Mouse (Mus musculus): Measurements from ENCODE around the gene Sfmbt1.

The Sfmbt1 gene

GRCm38 (mm10) chr14:30714799-30715617 is at the start of gene Sfmbt1:
Sfmbt1 (plus strand) TSS chr14:30714849.
- no peak for DNase-seq

GRCm38 (mm10) chr14:30666061-30666460 is 48.6 kb upstream of the Sfmbt1 start:
- no peak for DNase-seq

DNA sequence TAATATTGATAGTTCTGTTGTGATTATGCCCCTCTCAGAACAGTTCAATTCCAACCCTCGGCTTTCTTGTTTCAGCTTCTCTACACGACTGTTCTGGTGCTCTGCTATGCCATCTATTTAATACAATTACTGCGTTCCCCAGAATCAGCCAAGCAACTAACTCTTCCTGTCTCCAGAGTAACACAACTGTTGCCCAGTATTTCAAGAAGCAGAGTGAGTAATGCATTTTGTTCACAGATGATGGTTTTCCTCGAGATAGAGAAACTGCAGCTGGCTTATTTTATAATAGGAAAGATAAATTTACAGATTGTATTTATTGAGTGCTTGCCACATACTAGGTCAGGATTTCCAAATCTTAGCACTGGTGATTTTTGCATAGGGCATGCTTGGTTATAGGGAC is 48.0 kb upstream of the Sfmbt1 start:
- DNase-seq: no peak

GRCm38 (mm10) chr14:30670161-30670560 is 44.5 kb upstream of the Sfmbt1 start:
- DNase-seq: no peak

DNA sequence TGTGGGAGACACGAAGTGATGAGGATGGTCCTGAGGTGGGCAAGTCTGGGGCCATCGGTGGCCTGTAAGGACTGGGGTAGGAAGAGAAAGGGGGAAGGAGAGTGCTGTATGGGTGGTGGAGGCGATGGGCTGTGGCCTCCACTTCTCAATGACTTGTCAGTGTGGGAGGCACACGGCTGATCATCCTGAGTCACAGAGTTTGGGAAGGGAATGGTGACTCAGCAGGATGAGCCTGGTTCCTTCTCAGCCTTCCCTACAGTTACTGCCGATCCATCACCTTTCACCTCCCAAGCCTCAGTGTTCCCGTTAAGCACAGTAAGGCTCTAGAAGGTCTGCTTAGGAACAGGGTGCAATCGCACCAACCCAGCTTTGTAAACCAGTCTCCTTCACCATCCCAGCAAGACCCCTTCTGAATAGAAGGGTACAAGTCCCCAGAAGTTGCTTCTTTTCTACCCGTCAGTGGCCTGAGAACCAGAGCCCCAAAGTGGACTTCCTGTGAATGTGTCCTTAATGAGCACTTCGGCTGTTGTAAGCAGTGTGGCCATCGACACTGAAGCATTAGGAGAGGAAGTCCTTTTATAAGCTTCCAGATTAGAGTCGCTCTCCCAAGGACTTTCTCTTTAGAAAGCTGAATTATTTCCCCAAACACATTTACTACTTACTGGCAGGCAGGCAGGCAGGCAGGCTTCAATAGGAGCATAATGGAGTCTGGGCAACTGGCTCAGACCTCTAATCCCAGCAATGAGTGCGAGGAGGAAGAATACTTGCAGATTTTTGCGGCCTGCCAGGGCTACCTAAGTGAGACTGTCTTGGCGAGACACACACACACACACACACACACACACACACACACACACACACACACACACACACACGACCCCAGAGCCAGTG is 43.3 kb upstream of the Sfmbt1 start:
- DNase-seq: no peak

DNA sequence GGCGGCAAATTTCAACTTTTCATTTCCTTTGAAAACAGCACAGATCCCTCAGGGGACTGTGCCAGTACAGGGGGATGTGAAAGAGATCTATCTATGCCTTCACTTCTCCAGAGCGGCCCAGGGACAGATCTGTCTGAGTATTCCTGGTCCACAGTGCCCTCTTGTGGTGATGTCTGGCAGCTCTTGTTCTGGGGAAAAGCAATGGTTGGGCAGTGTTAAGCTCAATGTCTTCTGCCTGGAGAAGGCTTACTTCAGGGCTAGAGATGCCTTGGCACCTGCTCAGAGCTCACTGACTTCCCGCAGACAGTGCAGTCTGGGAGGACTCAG is 42.7 kb upstream of the Sfmbt1 start:
- DNase-seq: peak; percentile 91

DNA sequence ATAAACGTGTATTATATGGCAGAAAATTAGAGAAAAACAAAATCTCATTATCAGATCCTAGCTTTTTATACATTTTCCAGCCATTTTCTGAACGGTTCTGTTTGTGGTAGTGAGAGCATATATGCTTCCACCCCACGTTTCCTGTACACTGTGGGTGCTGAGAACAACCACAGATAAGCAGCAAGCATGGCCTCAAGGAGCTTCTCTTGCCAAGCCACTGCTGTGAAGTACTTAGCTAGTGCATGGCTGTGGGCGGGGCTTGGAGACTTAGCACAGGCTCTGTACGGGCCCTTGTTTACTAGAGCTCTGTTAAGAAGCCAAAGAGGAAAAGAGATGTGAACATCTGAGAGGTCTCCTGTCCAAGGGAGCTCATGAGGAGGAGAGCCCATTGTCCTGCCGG is 39.7 kb upstream of the Sfmbt1 start:
- no peak for DNase-seq

GRCm38 (mm10) chr14:30682131-30682530 is 32.5 kb upstream of the Sfmbt1 start:
- no peak for DNase-seq

DNA sequence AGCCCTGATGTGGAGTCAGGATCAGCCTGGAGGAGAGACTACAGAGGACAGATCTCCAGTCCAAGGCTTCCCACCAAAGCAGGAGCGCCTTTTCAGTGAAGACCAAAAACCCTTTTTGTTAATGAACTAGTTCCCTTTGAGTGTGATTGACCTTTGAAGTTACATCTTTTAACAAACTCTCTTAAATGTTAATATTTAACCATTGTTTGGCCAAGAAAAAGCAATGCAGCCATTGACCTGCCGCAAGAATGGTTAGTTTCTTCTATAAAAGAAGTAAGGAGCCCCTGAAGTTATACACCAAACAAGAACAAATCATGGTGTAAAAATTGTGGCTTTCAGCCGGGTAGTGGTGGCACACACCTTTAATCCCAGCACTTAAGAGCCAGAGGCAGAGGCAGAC is 24.0 kb upstream of the Sfmbt1 start:
- no peak for DNase-seq

DNA sequence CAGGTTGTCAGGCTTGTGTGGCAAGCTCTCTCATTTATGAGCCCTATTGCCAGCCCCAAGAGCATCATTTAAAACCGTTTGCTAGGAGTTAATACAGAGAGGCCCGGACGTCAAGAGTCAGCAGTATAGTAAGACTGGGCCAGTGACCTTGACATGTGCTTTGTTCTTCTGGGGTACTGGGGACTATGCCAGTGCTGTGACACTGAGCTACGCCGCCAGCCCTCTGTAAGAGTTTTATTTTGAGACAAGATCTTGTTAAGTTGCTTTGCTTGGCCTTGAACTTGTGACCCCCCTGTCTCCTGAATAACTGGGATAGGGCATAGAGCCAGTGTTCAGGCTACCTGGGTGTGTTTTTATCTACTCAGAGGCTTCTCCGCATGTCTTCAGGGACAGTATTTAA is 22.2 kb upstream of the Sfmbt1 start:
- DNase-seq: no peak

GRCm38 (mm10) chr14:30694786-30695185 is 19.9 kb upstream of the Sfmbt1 start:
- DNase-seq: no peak

DNA sequence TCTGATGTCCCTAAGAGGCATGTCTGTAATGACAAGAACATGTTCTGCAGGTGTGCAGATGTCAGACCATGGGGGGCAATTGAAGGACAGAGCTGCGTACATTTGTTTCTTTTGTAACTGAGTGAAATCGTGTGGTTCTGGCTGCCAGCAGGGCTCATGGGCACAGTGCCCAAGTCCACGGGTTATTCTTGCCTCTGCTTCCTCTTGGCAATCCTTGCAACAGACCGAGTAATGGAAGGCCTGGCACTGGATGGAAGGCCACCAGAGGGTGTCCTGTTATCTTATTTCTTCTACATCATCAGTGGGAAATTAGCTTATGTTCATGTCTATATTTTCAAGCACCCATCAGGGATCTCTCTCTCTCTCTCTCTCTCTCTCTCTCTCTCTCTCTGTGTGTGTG is 19.0 kb upstream of the Sfmbt1 start:
- DNase-seq: no peak

GRCm38 (mm10) chr14:30697407-30698052 is 17.1 kb upstream of the Sfmbt1 start:
- DNase-seq: no peak

DNA sequence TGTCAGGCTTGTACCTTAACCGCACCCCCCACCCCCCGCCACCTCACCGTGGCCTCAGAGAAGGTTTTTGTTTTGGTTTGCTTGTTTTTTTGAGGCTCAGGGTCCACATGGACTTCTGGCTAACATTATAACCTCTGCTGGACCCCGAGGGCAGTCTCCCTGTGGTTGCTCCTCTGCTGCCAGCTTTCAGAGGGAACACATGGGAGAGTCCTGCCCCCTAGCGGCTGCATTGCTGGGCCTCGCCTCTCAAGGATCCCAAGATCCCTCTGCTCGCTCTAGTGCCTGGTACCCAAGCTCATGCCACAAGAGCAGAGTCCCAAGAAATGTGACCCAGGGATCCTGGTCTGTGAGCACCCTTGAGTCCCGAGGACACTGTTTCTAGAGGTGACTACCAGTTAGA is 15.0 kb upstream of the Sfmbt1 start:
- peak; percentile 73 for DNase-seq

GRCm38 (mm10) chr14:30702512-30702911 is 12.1 kb upstream of the Sfmbt1 start:
- no peak for DNase-seq

DNA sequence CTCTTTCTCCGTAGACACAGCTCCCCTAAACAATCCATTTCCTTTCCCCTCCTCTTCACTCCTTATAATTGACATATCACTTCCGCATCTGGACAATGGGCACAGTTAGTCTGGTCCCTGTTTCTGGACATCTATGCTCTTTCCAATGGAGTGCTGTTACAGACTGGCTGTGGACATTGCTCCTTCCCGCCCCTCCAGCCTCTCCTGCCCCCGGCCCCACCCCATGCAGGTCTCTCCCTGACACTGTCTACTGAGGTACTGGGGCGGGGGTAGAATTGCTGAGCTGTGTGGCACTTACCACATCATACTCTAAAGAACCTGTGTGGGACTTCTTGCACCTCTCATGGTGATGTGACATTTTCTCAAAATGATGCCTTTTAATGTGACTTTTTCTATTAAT is 11.6 kb upstream of the Sfmbt1 start:
- DNase-seq: no peak

DNA sequence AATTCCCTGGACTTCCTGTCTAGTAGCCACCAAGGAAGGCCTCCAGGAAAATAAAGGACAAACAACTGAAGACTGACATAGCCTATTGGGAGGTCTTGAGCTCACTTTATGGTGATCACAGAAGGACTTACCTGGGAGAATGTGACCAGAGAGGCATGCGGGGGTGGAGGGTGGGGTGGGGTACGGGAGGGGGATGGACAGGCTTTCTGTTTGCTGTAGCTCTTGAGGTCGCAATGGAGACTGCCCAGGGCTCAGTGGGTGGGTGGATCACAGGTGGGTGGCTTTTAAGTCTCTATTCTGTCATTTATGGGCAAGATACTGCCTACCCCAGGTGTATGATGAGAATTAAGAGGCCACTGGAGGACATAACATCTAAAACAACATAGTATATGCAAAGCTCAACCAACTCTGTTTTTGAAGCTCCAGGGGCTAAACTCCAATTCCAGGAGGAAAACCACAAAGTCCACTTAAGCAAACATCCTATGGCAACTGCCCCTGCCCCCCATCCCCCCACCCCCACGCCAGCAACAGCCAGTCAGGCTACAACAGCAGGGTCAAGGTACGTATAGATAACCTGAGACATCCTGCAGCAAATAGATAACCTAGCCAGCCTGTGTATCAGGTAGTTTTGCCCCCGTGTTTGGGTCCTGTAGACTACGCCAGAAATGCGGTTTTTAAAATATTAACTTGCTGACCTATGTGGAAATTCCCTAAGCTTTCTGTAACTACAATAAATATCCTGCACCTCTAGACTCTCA is 10.4 kb upstream of the Sfmbt1 start:
- no peak for DNase-seq

- no peak for DNase-seq
These were observed 2.8 kb upstream of the Sfmbt1 start for GRCm38 (mm10) chr14:30711892-30712291.

GRCm38 (mm10) chr14:30713769-30714168 is 880 bp upstream of the Sfmbt1 start:
- no peak for DNase-seq

DNA sequence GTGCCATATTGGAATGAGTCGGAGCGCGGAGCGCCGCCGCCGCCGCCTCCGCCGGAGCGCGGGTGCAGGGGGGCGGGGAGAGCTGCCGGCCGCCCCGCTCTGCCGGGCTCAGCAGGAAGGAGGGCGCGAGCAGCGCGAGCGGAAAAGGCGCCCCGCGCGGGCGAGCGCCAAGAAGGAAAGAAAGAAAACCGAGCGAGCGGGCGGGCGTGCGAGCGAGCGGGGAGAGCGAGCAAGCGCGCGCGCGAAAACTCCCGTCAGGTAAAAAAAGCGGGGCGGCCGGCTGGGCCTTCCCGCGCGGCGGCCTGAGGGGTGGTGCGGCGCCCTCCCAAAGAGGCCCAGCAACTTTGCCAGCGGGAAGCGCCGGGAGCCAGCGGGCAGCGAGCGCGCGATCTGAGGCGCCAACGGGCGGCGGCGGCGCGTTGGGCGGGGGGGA is 985 bp downstream of the Sfmbt1 start:
- DNase-seq: peak; percentile 93

DNA sequence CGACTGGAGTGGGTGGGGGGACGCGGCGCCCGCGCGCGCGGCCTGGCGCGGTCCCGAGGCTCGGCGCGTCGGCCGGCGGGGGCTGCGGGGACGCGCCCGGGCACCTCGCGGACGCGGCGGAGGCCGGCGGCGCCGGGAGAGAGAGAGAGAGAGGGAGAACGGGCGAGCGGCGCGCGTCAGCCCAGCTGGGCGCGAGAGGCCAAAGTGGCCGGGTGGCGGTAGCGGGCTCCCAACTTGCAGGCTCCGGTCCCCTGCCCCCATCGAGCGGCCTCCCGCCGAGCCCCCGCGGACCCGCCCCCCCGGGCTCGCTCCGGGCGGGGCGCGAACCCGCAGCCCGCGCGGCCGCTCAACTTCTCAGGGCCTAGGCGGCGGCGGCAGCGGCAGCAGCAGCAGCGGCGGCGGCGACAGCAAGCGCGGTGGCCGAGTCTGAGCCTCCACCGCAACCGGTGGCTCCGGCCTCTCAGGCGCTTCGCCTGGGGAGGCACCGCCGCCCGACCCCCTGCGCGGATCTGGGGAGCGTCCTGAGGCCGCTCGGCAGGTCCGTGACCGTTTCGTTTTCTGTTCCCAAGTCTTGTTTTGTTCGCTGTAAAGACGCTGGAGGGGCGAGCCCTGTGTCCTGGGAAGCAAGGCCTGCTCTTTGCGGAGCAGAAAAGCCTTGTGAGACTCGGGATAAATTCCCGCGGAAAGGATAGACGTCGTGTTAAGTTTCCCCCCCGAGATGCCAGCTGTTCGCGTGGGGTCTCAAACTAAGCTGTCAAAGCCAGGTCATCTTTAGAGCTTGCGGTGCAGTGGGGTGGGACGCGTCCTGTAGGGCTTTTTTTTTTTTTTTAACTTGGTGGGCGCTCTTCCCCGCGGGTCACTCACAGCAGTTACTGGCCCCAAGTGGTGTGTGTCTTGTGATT is 1.7 kb downstream of the Sfmbt1 start:
- peak; percentile 71 for DNase-seq

DNA sequence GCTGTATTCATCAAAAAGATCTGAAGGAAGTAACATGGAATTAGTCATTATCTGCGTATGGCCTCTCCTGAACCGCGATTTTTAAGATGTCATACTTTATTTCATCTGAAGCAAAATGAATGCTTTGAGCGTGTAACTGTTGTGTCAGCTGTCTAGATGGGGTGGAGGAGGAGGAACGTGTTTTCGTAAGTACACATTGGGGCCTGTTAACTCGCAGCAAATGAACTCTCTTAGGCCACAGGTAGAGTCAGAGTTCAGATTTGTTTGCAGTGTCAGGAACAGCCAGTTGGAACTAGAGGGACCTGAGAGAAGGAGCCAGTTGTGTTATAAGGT is 2.3 kb downstream of the Sfmbt1 start:
- DNase-seq: no peak
